Mouse (Mus musculus): ENCODE measurements around the gene Cacnb4. TPM values are rescaled to one million over a fixed set of nuclear protein-coding genes. Genes with fewer than 3 reads are reported as not detected.

The Cacnb4 gene
- total and polyA plus RNA-seq, 2 experiments from 2014 or later = 13.3 to 13.7 TPM

DNA sequence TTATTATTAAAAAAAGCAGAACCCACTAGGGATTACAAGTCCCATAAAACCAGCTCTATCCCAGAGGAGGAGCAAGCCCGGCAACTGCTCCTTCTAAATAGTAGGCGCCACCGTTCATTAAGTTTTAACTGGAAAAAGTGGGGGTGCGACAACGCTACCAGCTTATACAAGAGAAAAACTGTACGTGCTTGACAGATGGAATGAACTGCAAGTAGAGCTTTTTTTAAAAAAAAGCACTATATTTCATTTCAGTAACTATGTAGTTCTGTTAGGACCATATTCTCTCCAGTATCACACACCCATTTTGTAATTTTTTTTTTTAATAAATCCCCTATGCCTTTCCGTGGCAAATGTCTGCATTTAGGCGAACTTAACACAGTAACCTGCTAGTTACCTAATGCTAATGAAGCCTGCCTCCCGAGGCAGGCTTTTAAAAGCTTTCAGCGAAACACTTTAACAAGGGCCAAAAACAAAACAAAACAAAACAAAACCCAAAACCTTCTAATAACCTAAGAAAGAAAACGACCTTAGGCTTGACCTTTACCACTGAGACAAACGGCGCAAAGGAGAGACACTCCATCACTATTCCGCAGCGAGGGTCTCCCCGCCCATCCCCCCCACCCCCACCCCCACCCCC lies 252.9 kb downstream of the Cacnb4 start:
- Histone ChIP-seq H3K9me3 (ENCODE audit: low read length) (no peaks in the 10 kb centered on the region), H3K27ac (ENCODE audit: low read depth, low read length) (no peak overlapping the region), H3K4me1 (ENCODE audit: insufficient read depth) (peaks cover 25% of the 10 kb centered on the region), H3K27me3 (ENCODE audit: insufficient read depth, low read length) (no peaks in the 10 kb centered on the region), H3K4me2 (ENCODE audit: low read depth) (peak overlapping the region; percentile 52), H3K9ac (peak overlapping the region; percentile 96), H3K36me3 (ENCODE audit: insufficient read depth) (no peaks in the 10 kb centered on the region), H3K4me3 (ENCODE audit: low read depth, low read length) (peak overlapping the region; percentile 96)
- DNase-seq (peak; percentile 44), ATAC-seq (no peak)
- TF ChIP-seq CTCF (IDR thresholded peaks at IDR 0.05; ENCODE audit: low read depth) = no peak
- 2% methylated on average over 16 of the region's 16 CpGs for WGBS

DNA sequence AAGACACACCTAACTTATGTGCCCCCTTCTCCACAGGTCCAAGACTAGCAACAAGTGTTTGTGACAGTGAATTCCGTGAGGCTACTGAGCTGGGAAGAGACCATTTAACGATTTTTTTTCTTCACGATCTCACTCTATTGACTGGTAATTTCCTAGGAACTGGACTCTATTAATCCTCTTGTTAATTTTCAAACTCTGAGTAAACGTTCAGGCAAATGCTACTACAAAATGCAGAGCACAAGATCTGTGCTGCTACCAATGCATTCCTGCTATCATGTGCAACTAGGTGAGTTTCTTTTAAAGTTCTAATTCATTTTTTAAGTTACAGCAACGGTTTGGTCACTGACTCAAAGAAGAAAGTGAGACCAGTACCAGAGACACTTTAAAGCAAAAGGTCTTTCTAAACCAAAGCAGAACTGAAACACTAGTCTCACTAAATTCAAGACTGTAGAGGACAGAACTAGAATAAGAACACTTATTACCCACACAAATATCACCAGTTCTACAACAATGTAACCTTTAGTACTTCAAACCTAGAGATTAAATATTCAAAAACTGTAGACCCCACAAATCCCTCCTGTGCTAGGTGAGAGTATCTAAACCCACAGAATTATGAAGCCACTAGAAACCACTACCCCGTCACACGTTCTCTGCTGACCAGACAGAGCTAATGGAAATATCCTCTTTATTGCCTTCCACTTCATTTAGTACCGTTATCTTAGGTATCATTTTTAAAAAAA lies 253.6 kb downstream of the Cacnb4 start:
- H3K9ac ChIP-seq = peak overlapping the region; percentile 96

DNA sequence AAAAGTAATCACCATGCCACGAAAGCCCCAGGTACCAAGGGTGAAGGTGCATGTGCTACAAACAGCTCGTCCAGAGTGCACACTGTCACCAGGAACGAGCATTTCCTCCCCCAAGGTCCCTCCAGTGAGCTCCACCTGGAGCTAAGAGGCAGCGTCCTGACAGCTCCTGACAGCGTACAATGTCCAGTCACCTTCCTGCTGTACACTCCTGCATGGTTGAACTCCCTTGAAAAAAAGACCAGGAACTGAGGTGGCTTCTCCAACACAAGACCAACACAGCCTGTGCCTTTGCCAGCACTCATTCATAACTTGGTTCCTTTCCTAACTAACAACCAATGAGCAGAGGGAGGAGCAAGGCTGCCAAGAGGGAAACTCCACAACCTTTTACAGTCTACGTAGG lies 255.4 kb downstream of the Cacnb4 start:
- WGBS = 47% methylated on average over 6 of the region's 6 CpGs
- TF ChIP-seq CTCF (IDR thresholded peaks at IDR 0.05; ENCODE audit: low read depth) = no peak
- Histone ChIP-seq H3K27ac (ENCODE audit: low read depth, low read length) (no peak overlapping the region), H3K4me1 (ENCODE audit: insufficient read depth) (peaks cover 25% of the 10 kb centered on the region), H3K4me3 (ENCODE audit: low read depth, low read length) (no peak overlapping the region), H3K27me3 (ENCODE audit: insufficient read depth, low read length) (no peaks in the 10 kb centered on the region), H3K4me2 (ENCODE audit: low read depth) (peak overlapping the region; percentile 52; the same call in 1 of the 2 replicates), H3K9ac (no peak overlapping the region), H3K9me3 (ENCODE audit: low read length) (no peaks in the 10 kb centered on the region), H3K36me3 (ENCODE audit: insufficient read depth) (peaks cover under 1% of the 10 kb centered on the region; the same call in 1 of the 2 replicates)
- ATAC-seq (no peak), DNase-seq (no peak)

More for the DNA sequence above, 253.6 kb downstream of the Cacnb4 start:
- Histone ChIP-seq H3K4me1 (ENCODE audit: insufficient read depth) (peaks cover 25% of the 10 kb centered on the region), H3K27me3 (ENCODE audit: insufficient read depth, low read length) (no peaks in the 10 kb centered on the region), H3K27ac (ENCODE audit: low read depth, low read length) (no peak overlapping the region), H3K9me3 (ENCODE audit: low read length) (no peaks in the 10 kb centered on the region), H3K4me2 (ENCODE audit: low read depth) (peak overlapping the region; percentile 52), H3K36me3 (ENCODE audit: insufficient read depth) (no peaks in the 10 kb centered on the region), H3K4me3 (ENCODE audit: low read depth, low read length) (peak overlapping the region; percentile 96)
- no peak for TF ChIP-seq CTCF (IDR thresholded peaks at IDR 0.05; ENCODE audit: low read depth)
- no peak for DNase-seq
- ATAC-seq = no peak
- 37% methylated on average over 8 of the region's 8 CpGs for WGBS

DNA sequence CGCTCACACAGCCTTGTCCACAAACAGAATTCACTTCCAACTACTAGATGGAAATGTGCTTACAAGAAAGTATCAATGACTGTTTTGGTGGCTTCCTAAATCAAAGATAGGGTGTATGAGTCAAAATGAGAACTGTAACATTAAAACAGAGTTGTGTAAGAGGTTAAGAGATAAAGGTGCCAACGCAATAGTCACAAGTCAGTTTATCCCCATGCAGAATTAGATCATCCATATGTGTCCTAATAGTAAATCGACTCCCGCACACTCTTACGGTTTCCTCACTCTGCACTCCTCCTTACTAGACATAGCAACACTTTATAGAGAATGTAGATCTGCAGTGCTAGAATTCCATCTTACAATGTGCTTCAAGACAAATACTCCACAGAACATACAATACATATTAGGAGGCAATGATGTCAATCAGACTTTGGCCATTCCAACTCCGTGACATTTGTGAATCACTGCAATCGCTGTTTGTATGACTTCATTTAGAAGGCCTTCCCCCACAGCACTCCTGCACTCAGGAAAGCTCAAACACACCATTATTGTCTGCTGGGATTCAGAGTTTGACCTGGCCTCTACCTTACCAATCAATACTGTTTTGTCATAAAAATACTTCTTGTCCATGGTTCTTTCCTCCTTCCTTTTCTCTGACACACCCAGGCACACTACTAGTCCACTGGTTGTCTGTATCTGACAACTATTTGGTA lies 256.5 kb downstream of the Cacnb4 start:
- H3K27me3 ChIP-seq (ENCODE audit: insufficient read depth, low read length) = no peaks in the 10 kb centered on the region
- no peak for TF ChIP-seq CTCF (IDR thresholded peaks at IDR 0.05; ENCODE audit: low read depth)
- 90% methylated on average over 7 of the region's 7 CpGs for WGBS

DNA sequence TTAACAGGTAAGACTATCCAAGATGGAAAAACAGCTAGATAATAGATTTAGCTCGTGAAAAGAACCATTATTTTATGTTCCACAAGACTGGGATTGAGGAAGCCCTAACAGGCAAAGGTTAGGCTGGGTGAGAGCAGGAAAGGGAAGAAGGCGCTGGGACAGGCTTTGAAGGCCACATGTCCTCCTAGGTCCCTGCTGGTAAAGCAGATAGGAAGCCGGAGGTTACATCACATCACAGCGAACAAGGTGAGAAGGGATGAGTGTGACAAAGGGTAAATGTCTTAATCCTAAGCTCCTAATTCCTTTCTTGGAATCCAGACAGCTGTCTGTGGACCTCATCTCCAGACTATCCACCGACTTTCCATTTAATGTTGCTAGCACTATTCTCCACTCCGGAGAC lies 257.3 kb downstream of the Cacnb4 start:
- Histone ChIP-seq H3K4me1 (ENCODE audit: insufficient read depth) (peaks cover 20% of the 10 kb centered on the region), H3K9me3 (ENCODE audit: low read length) (no peaks in the 10 kb centered on the region), H3K9ac (no peak overlapping the region), H3K4me2 (ENCODE audit: low read depth) (no peak overlapping the region), H3K27ac (ENCODE audit: low read depth, low read length) (no peak overlapping the region), H3K4me3 (ENCODE audit: low read depth, low read length) (no peak overlapping the region), H3K36me3 (ENCODE audit: insufficient read depth) (peaks cover 11% of the 10 kb centered on the region), H3K27me3 (ENCODE audit: insufficient read depth, low read length) (no peaks in the 10 kb centered on the region)
- DNase-seq = no peak
- ATAC-seq = no peak
- 87% methylated on average over 6 of the region's 6 CpGs for WGBS
- TF ChIP-seq CTCF (IDR thresholded peaks at IDR 0.05; ENCODE audit: low read depth) = no peak

More for the DNA sequence above, 256.5 kb downstream of the Cacnb4 start:
- H3K4me2 ChIP-seq (ENCODE audit: low read depth) = no peak overlapping the region
- no peak overlapping the region for H3K27ac ChIP-seq (ENCODE audit: low read depth, low read length)
- H3K9ac ChIP-seq = no peak overlapping the region
- ATAC-seq (no peak), DNase-seq (no peak)
- H3K9me3 ChIP-seq (ENCODE audit: low read length) = no peaks in the 10 kb centered on the region
- H3K36me3 ChIP-seq (ENCODE audit: insufficient read depth) = peaks cover 11% of the 10 kb centered on the region
- H3K4me1 ChIP-seq (ENCODE audit: insufficient read depth) = peaks cover 20% of the 10 kb centered on the region
- no peak overlapping the region for H3K4me3 ChIP-seq (ENCODE audit: low read depth, low read length)

DNA sequence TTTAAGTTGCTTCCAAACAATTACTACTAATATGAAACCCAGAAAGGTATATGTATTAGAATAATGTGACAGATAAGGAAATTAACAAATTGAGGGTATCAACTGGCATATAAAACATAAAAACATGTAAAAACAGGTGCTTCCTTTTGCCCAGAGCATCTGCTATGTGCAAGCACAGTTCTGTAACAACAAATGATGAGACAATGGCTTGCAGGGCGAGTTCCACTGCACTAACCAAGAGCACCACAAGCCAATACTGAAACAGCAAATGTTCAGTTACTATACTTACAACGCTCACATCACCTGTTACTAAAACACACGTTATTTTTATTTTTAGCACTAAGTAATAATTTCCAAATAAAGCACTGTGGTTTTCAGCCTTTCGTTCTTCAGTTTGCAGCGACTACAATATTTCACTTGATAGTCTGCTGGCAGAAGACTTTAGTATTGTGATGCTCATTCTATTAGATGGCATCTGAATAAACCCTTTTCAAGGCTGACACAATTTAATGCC lies 264.1 kb downstream of the Cacnb4 start:
- Histone ChIP-seq H3K4me3 (ENCODE audit: low read depth, low read length) (no peak overlapping the region), H3K4me1 (ENCODE audit: insufficient read depth) (no peaks in the 10 kb centered on the region), H3K9me3 (ENCODE audit: low read length) (peaks cover 18% of the 10 kb centered on the region), H3K4me2 (ENCODE audit: low read depth) (no peak overlapping the region), H3K36me3 (ENCODE audit: insufficient read depth) (peaks cover 53% of the 10 kb centered on the region), H3K27me3 (ENCODE audit: insufficient read depth, low read length) (no peaks in the 10 kb centered on the region), H3K27ac (ENCODE audit: low read depth, low read length) (no peak overlapping the region), H3K9ac (no peak overlapping the region)
- no peak for DNase-seq
- 95% methylated on average over 5 of the region's 5 CpGs for WGBS
- ATAC-seq = no peak
- TF ChIP-seq CTCF (IDR thresholded peaks at IDR 0.05; ENCODE audit: low read depth) = no peak

Data from forebrain, postnatal 0 days (tissue).